Mouse (Mus musculus): Measurements from ENCODE around the gene Snx13.
A peak's percentile ranks its signal among the peaks of the same experiment; 100 is the strongest.

Gene Snx13

GRCm38 (mm10) chr12:35047320-35048225, 587 bp downstream of the Snx13 start:
- no peak for DNase-seq (ENCODE audit: low read depth, low spot score)

- DNase-seq (ENCODE audit: low read depth, low spot score): no peak
Observed at GRCm38 (mm10) chr12:35048891-35049290, 1.9 kb downstream of the Snx13 start.

GRCm38 (mm10) chr12:35050501-35050900, 3.5 kb downstream of the Snx13 start:
- no peak for DNase-seq (ENCODE audit: low read depth, low spot score)

GRCm38 (mm10) chr12:35050964-35051758, 4.2 kb downstream of the Snx13 start:
- DNase-seq (ENCODE audit: low read depth, low spot score): no peak

GRCm38 (mm10) chr12:35054420-35054819, 7.4 kb downstream of the Snx13 start:
- DNase-seq (ENCODE audit: low read depth, low spot score): no peak

GRCm38 (mm10) chr12:35055114-35056095, 8.4 kb downstream of the Snx13 start:
- no peak for DNase-seq (ENCODE audit: low read depth, low spot score)

GRCm38 (mm10) chr12:35063697-35064468, 16.9 kb downstream of the Snx13 start:
- DNase-seq (ENCODE audit: low read depth, low spot score): no peak

GRCm38 (mm10) chr12:35067621-35068020, 20.6 kb downstream of the Snx13 start:
- DNase-seq (ENCODE audit: low read depth, low spot score): no peak

GRCm38 (mm10) chr12:35071336-35071735, 24.4 kb downstream of the Snx13 start:
- no peak for DNase-seq (ENCODE audit: low read depth, low spot score)

GRCm38 (mm10) chr12:35072178-35072577, 25.2 kb downstream of the Snx13 start:
- no peak for DNase-seq (ENCODE audit: low read depth, low spot score)

- DNase-seq (ENCODE audit: low read depth, low spot score): no peak
Observed at GRCm38 (mm10) chr12:35075993-35076392, 29.0 kb downstream of the Snx13 start.

GRCm38 (mm10) chr12:35123549-35123948, 76.6 kb downstream of the Snx13 start:
- no peak for DNase-seq (ENCODE audit: low read depth, low spot score)

GRCm38 (mm10) chr12:35153186-35153585, 106.2 kb downstream of the Snx13 start:
- no peak for DNase-seq (ENCODE audit: low read depth, low spot score)

GRCm38 (mm10) chr12:35154149-35154548, 107.2 kb downstream of the Snx13 start:
- DNase-seq (ENCODE audit: low read depth, low spot score): no peak

- no peak for DNase-seq (ENCODE audit: low read depth, low spot score)
Observed at GRCm38 (mm10) chr12:35157237-35157636, 110.3 kb downstream of the Snx13 start.

GRCm38 (mm10) chr12:35161690-35162089, 114.7 kb downstream of the Snx13 start:
- DNase-seq (ENCODE audit: low read depth, low spot score): no peak

GRCm38 (mm10) chr12:35170275-35170674, 123.3 kb downstream of the Snx13 start:
- DNase-seq (ENCODE audit: low read depth, low spot score): no peak

GRCm38 (mm10) chr12:35175938-35176337, 129.0 kb downstream of the Snx13 start:
- no peak for DNase-seq (ENCODE audit: low read depth, low spot score)

GRCm38 (mm10) chr12:35176628-35177027, 129.6 kb downstream of the Snx13 start:
- no peak for DNase-seq (ENCODE audit: low read depth, low spot score)

GRCm38 (mm10) chr12:35182675-35183074, 135.7 kb downstream of the Snx13 start:
- DNase-seq (ENCODE audit: low read depth, low spot score): peak; percentile 58

- no peak for DNase-seq (ENCODE audit: low read depth, low spot score)
Observed at GRCm38 (mm10) chr12:35184261-35184660, 137.3 kb downstream of the Snx13 start.

Data from retina, adult 2 months (tissue).